Mouse (Mus musculus) retina, embryonic 14.5 days (tissue): ENCODE results near the gene Mterf1a.
"Not testable (repeated sequence)": the region's sequence is repeated elsewhere in the genome, so short reads cannot be mapped to it uniquely, and the experiment has no call there.

Source experiments
- DNase-seq: peaks from one replicate; pipeline ENCODE4 v3.0.0-alpha.2; 2015; ENCODE audit warnings: low spot score

Mterf1a gene

DNA sequence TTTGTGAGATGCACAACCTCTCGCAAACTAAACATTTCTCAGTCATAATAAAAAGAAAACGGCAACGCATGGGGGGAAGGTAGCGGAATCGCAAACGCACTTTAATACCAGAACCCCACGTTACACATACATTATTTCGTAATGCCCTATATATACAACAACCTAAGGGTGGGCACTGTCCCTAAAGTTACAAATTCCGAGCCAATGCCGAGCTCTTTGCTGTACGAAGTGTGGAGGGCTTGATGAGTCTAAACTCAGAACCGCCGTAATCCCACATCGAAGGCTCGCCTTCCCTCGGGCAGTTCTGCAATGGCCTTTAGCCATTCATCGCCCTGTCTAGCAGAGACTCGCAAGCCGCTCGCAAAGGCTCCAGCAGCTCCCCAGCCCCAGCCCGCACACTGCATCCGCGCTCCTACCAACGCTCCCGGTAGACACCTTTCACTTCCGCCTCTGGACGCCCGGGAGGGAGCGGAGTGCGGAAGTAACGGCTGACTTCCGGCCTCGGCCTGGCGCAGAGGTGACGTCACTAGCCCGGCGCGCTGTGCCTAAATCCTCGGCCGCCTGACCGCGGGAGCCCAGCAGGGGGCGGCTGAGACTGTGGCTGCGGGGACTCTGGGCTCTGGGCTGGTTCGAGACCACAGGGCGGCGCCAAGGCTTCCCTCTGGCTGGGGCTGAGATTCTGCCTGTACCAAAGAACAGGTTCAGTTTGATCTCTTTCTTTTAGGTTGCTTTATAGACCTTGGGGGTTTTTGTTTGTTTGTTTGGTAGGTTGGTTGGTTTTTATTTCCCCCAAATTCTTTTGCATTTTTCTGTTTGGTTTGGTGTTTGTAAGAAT is at the start of gene Mterf1a:
Mterf1a (minus strand) TSS at position 475 of the 835 bp plus-strand sequence.
- DNase-seq, result peak; percentile 43

DNA sequence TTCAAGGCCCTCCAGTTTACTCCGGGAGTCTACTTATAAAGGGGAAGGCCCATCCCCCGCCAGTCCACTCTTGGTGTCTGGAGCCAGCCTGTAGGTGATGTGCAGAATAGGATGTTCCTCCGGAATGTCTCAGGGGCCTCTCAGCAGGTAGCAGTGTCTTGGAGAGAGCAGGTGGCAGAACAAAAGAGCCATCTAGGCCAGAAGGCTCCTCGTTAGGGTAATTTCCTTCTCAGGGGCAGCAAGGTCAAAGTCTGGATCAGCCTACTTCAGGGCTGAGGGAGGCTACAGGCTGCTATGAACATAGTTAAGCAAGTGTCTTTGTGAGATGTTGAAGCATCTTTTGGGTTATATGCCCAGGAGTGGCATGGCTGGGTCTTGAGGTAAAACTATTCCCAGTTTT is 49.4 kb upstream of the Mterf1a start:
- not testable (repeated sequence) for DNase-seq

DNA sequence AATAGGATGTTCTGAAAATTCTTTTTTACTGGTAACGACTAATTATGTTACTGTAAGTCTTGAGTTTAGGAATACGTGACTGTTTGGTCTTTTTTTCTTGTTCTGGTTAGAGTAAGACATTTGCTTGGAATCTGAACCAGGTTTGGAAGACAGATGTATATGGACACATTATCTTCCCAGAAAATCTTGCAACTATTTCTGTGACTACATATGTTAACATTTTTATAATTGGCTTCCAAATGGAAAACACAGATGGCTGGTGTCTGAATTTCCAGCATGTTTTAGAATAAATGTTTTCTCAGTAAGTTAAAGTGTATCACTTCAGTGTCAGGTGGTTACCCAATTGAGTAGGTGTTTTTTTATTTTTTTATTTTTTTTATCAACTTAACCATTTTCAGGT is 47.5 kb upstream of the Mterf1a start:
- DNase-seq, result no peak

DNA sequence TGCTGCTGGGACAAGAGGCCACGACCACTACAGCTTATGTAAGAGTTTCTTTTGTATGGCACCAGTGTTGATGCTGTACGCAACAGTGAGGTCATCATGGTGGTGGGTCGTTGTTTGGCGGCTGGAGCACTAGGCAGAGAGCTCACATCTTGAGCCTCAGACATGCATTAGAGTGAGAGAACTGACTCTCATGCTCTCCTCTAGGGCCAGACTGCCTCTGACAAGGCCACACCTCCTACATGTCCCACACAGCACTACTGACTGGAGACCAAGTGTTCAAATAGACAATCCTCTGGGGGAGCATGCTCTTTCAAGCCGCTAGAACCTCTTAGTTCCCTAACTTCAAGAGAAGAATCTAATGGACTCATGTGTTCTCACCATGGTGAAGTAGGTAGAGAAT is 45.6 kb upstream of the Mterf1a start:
- no peak for DNase-seq

DNA sequence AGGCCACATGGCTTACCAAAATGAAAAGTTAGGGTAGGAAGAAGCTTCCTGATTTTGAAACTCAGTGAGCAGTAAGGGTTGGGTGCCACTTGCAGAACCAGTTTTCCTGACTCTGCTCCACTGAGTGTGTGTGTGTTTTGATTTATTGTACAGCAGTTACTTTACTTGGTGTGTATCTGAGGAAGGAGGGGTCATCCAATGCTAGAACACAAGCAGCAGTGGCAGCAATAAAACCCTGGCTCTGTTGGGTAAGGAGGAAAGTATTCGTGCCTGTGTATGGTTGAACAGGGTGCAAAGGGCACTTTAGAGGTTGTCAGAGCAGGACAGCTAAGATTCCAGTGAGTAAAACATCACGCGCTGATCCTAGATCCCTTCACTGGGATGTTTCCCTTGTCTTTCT is 45.2 kb upstream of the Mterf1a start:
- DNase-seq, result no peak

DNA sequence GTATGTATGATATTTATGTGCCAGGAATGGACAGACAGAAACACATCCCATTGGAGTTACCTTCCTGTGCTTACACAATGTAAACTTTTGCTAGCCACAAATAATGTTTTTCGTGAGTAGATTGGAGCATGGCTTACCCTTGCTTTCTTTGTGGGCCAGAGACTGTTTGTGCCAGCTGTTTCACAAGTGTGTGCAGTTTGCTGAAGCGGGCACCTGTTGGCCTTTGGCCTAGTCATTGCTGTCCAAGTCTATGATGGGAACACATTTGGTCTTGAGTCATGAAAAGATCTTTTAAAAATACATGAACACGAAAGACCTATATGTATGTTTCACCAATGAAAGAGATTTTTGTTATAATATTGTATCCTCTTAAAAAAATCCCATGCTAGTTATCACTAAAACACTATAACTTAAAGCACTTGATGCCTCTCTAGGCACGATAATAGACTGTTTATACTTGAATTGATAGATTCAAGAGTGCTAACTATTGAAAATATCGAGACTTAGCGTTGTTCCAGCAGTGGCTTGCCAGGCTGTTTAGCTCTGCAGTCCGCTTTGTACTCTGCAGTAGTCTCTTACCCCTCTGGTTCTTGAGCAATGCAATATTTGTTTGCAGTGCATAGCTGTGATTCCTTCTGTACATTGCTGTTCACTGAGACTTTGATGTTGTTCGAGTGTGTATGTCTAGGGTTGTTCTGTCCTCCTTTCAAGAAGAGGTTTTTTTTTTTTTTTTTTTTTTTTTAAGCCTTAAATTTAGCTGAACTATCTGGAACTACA is 42.2 kb upstream of the Mterf1a start:
- no peak for DNase-seq

DNA sequence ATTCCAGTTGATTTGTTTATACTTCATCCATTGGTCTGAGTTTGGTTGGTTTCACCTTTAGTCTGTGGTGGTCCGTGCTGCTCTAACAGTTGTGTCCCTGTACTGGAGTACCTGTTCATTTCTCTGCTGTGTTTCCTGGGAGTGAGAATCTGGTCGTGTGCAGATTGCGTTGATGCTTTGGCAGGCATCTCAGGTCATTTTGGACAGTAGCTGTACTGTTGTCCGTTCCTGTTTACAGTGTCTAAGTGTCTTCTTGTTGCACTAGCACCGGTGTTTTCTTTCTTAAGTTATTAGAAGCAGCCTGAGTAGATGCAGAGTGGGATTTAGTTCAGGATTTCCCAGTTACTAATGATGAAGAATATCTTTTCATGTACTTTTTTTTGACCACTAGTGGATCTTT is 41.5 kb upstream of the Mterf1a start:
- DNase-seq, result no peak

DNA sequence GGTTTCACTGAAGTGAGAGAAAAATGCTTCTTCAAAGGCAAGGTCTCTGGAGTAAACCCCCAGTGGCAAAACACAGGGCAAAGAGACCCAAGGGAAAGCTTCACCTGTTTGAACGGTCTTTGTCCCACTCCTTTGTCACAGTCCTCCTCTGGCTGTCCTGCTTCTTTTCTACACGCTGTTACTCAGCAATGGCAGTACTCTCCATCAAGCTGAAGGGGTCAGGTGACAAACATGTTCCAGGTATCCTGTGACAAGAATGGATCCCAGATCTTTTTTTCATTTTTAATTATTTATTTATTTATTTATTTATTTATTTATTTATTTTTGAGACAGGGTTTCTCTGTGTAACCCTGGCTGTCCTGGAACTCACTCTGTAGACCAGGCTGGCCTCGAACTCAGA is 39.8 kb upstream of the Mterf1a start:
- no peak for DNase-seq

DNA sequence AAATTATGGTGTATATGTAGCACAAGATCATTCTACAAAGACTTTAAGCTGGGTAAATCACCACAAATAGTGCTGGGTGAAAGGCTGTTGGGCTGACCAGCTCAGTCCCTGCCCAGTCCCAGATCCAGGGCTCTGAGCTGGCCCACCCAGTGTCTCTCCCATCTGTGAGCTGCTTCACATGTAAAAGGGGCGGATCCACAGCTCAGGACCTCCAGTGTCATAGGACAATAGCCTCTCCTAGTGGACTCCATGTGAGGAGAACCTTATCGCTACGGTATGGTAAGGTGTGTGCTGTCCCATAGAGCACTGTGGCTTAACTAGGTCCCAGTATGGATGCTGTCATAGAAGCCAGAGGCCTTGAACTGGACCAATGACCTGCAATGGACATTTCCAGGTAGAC is 37.9 kb upstream of the Mterf1a start:
- DNase-seq, result no peak

DNA sequence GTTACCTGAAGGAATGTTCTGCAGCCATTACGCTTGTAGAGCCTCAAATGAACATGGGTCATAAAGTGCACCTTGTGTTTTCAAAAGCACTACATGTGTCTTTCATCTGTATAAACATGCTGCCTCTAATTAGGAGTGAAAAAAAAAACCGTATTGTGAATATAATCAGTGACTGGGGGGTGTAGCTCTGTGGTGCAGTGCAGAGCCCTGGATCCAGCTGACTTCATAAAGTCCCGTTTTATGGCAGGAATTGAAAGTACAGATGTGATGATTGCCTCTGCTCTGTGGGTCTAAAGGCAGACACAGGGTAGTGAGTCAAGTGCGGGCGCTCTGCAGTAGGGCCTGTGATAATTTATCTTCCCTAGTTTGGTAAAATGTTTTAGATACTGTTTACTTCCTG is 37.0 kb upstream of the Mterf1a start:
- no peak for DNase-seq

DNA sequence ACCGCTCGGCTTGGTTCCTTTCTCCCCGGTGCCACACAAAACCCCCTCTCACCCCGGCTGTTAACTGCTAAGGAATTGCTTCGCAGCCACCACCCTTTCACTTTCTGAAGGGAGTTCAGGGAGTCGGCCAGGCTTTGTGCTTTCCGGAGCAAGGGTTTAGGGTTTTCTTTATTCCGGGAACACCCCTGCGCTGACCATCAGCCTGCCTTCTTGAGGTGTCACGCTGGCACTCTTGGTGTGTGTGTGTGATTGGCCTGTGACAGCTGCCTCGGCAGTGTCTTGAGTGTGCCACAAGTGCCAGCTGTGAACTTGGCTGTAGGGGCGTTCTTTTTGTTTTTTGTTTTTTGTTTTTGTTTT is 34.9 kb upstream of the Mterf1a start:
- peak; percentile 53 for DNase-seq

DNA sequence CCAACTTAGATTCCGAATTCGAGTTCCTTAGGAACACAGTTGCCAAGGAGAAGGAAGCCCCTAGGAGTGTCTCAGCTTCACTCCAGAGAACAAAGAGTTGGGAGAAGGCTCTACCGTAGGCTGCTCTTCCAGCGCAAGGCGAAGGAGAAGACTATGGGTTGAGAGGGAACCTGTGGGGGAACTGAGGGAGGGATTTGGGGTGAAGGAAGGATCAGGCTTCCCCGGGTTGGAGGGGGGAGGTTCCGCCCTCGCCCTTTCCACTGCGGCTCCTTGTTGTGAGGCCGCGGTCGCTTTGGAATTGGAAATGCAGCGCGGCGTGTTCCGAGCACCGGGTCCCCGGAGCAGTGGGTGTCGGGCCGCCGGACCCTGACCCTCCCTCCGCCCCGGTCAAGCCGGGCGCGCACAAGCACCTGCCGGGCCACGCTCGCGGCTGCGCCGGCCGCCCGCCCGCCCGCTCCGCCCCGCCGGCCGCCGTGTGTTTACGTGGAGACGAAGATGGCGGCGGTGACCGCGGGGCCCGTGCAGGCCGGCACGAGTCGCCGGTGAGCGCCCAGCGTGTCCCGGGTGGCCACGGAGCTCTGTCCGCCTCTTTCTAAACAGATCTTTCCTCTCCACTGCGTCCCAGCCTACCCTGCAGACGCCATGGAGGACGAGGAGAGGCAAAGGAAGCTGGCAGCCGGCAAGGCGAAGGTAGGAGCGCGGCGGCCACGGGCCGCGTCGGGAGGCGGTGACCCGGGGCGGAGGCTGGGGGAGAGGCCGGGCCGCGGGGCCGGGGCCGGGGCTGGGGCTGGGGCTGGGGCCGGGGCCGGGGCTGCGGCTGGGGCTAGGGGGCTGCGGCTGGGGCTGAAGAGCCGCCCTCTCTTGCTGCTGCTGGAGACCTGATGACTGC is 34.3 kb upstream of the Mterf1a start, which contains the start of gene Akap9:
Akap9 (plus strand) TSS at position 254 of the 889 bp plus-strand sequence.
- DNase-seq, result peak; percentile 71

DNA sequence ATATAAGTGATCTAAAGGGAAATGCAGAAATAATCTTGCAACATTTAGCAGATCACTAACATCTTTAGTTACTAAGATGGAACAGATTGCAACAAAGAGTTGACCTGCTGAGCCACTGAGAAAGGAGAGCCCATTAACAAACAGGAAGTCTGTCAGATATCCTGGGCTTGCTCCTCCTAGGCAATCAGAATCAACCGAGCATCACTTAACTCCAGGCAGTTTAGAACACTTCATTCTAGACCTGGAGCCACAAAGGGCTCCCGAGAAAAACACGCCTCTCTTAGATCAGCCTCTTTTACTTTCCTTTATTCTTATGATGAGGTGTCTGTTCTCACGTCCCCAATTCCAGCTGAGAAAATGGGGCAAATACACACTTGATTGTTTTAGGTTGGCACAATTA is 32.9 kb upstream of the Mterf1a start:
- DNase-seq, result peak; percentile 30

DNA sequence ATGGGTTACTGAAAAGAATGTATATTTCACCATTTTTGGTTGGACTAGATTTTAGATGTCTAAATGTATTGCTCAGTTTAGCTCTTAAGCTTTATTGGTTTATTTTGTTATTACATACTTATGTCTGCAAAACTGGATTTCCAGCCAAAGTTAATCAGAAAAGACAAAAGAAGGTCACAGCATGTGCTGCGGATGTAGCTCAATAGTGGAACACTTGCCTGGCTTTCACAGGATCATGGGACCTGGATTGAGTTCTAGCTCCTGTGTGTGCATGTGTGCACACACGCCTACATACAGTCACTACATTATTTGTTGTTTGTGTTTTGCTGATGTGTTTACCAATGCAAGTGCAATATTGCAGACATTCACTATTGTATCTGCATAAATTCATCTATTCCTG is 28.6 kb upstream of the Mterf1a start:
- no peak for DNase-seq

DNA sequence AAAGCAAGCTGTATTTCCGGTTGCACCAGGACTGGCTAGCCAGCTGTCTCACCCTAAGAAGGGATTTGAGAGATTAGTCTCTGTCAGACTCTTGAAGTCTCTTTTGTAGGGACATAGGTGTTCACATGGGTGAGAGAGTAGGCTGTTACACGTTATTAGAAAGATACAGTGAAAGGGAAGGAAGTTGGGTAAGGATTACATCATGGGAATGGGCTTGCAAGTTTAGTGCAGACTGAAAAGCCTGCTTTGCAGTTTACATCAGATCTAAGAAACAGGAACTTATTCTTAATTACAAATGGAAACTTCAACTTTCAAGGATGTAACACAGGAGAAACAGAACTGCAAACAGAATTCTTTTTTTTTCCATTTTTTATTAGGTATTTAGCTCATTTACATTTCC is 11.7 kb upstream of the Mterf1a start:
- no peak for DNase-seq

DNA sequence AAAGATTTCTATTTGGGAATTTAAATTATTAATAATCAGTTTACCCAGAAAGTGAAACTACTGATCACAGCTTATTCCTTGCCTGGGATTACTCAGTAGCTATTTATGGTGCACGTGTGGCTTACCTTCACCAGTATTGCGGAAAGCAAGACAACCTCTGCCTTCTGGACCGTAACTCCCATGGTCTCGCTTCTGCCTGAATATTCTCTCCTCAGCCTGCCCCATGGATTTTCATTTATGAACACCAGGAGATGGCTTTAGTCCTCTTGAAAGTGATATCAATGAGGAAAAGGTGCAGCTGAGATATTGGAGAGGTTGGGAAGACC is 524 bp upstream of the Mterf1a start:
- not testable (repeated sequence) for DNase-seq

DNA sequence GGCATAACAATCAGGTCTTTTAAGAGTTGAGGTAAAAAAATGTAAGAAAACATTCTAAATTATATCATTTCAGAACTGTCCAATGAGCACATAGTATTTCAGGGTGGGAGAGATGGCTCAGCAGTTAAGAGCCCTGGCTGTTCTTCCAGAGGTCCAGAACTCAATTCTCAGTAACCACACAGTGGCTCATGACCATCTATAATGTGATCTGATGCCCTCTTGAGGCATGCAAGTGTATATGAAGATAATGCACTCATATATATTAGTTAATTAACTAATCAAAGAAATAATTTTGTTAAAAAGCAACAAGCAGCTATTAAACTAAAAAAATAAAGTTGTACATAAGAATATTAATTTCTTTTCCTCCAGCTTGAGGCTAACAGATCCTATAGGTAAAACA is 4.5 kb downstream of the Mterf1a start:
- DNase-seq, result no peak

DNA sequence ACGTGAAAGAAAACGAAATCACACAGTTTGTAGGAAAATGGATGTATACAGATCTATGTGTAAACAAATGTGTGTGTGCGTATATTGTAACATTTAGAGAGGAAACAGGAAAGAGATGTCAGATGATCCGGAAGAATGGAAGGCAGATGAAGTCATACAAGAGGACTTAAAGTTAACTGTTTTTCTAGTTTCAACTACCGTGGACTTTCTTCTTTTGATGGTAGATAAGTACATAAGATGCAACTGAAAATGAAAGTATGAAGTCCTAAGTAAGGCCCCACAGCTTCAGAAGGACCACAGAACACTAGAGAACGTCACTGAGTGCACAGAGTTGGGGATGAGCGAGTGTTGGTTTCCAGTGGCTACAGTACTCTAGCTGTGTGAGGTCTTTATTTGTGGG is 6.9 kb downstream of the Mterf1a start:
- not testable (repeated sequence) for DNase-seq

DNA sequence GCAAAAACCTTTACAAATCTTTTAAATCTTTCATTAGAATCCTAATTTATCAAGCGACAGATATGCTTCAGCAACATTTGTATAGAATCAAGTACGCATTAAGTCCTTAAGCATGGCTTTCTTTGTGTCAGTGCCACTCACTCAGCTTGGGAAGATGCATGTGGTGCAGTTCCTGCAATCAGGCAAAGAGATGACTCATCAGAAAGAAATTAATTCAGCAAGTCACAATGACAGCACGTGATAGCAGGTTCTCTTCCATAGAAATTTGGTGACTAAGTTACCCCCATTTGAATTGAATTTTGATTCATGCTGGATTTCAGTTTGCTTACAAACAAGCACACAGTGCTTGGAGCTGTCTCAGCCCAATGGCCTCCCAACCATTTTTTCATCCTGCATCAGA is 20.2 kb downstream of the Mterf1a start:
- no peak for DNase-seq

DNA sequence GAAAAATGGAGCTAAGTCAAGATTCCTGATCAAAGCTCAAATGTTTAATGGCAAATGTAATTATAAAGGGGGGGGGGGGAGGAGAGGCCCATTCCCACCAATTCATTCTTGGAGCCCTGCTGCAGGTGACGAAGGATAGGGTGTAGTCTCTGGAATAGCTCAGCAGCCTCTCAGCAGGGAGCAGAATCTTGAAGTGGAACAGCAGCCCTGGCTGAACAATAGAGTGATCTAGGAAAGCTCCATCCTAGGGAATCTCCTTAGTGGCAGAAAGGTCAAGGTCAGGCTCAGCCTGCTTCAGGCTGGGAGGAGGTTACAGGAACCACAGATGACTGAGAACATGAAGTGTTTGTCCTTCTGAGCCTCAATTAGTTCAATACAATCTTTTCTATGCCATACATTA is 21.4 kb downstream of the Mterf1a start:
- DNase-seq, result no peak

DNA sequence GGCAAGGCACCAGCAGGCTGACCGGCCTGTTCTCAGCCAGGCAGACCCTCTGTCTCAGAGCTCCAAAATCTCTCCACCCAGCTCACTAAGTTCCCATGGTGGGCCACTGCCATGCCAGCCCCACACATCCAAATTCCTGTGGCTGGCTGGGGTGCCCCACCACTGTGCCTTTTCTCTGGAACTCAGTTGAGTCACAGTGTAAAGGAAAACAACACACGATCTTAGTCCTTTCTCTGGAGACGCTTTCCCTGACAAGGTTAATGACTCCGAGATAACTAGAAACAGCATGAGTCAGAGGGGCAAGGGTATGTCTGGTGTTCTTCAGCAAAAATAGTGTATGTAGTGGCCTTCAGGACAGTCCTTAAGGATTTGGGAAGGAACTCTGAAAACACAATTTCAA is 23.6 kb downstream of the Mterf1a start:
- no peak for DNase-seq

DNA sequence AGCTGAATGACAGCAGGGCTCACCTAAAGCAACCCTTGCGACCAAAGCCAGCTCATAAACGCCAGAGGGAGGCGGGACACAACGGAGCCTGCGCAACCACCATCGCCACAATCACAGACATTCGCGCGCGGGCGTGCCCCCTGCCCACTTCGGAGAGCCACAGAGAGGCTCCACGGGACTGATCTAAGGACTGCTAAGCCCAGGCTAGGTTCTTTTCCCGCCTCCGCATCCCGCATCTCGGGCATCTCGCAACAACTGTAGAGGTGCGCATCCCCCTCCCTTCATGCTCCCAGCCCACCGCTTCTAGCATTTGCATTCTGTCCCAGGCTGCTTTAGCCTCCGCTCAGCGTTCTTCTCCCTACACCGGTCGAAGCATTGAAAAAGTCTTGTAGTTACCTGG is 48.7 kb downstream of the Mterf1a start, which contains the start of gene Lrrd1:
Lrrd1 (plus strand) TSS at position 148 of the 400 bp plus-strand sequence.
- DNase-seq, result peak; percentile 35
